Mouse (Mus musculus) testis, adult 2 months (tissue): ENCODE measurements around the gene Fblim1.

ENCODE experiments used
- CTCF ChIP-seq: fragments of 200-500 bp; IDR thresholded peaks from 2 replicates; pipeline ENCODE4 v1.5.1; 2012; ENCODE audit warnings: low read depth, mild to moderate bottlenecking, inconsistent platforms, low read length, moderate library complexity; ENCODE audit not compliant: control insufficient read depth, insufficient read depth, insufficient replicate concordance
- POLR2A ChIP-seq: fragments of 200-500 bp; IDR thresholded peaks from 2 replicates; pipeline ENCODE4 v1.6.1; 2012; ENCODE audit warnings: low read depth, mild to moderate bottlenecking, inconsistent platforms, low read length, moderate library complexity; ENCODE audit not compliant: control insufficient read depth

DNA sequence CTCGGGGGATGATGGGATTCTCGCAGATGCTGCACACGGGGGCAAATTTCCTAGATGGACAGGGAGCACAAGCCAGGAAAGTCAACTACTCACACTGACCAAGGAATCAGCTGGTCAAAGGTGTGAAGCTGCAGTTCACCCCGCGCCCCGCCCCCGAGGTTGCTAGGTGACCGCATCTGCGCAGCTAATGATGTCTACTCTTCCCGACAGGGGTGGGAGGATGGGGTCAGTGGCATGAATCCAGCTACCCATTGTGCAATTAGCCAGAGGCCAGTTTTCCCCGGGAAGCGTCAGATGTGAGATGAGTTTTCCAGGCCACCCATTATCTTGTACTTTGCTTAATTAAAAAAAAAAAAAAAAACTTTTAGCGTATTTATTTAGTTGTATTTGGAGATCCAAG lies 24.8 kb downstream of the Fblim1 start:
- no peak for TF ChIP-seq CTCF
- TF ChIP-seq POLR2A = no peak
